In genomic region chr2:69047297-69047696, GRCm38 (mm10) we compare ENCODE assay signal across 24 mouse cellular contexts.
DNase-seq lines count a peak whose midpoint lies in the region; ATAC-seq and TF ChIP-seq lines count a peak whose summit lies in the region.
"Had no signal": no experiment of that assay in that cellular context is flagged by ENCODE, and none has a peak within 500 bp of the region (broad histone marks: within the 10 kb centered on the region; RNA-seq: fewer than 3 reads in every experiment).

No protein-coding gene starts in this region.

- peaks cover 5% of the 10 kb centered on the region; the same call in 1 of the 2 replicates for H3K4me1 ChIP-seq in kidney, embryonic 16.5 days (ENCODE audit: insufficient read depth, low read length)
- H3K4me1 ChIP-seq in kidney, adult 2 months (ENCODE audit: control insufficient read depth, insufficient read depth, low read length), result no peaks in the 10 kb centered on the region
- H3K4me1 ChIP-seq in midbrain, postnatal 0 days (ENCODE audit: insufficient read depth, low read length), result no peaks in the 10 kb centered on the region

- H3K27me3 ChIP-seq in kidney, embryonic 16.5 days (ENCODE audit: insufficient read depth, low read length), result no peaks in the 10 kb centered on the region
- H3K27me3 ChIP-seq in kidney, adult 2 months (replicated peaks; ENCODE audit: control insufficient read depth, insufficient read depth, low read length), result no peaks in the 10 kb centered on the region
- H3K27me3 ChIP-seq in midbrain, postnatal 0 days (ENCODE audit: insufficient read depth, low read length), result no peaks in the 10 kb centered on the region
- H3K27me3 ChIP-seq: embryonic facial prominence, embryonic 13.5 days; forebrain, embryonic 13.5 days; heart, embryonic 15.5 days; hindbrain, embryonic 15.5 days; Patski had no signal

- no peak for TF ChIP-seq POLR2A in kidney, adult 2 months (IDR thresholded peaks at IDR 0.05; ENCODE audit: low read depth, low read length)

- no peak overlapping the region for H3K4me3 ChIP-seq in kidney, embryonic 16.5 days (ENCODE audit: low read length)
- no peak overlapping the region for H3K4me3 ChIP-seq in kidney, adult 2 months (ENCODE audit: insufficient read depth, low read depth, low read length)
- H3K4me3 ChIP-seq in left cerebral cortex, adult 2 months, result no peak overlapping the region
- no peak overlapping the region for H3K4me3 ChIP-seq in midbrain, postnatal 0 days (ENCODE audit: low read depth, low read length)
- H3K4me3 ChIP-seq: embryonic facial prominence, embryonic 13.5 days; forebrain, embryonic 13.5 days; heart, embryonic 15.5 days; hindbrain, embryonic 10.5 days; hindbrain, embryonic 15.5 days had no signal

- ATAC-seq in kidney, embryonic 16.5 days (ENCODE audit: low FRiP score, low TSS enrichment), result peak; percentile 52; the same call in 1 of the 2 replicates
- no peak for ATAC-seq in midbrain, postnatal 0 days (ENCODE audit: low FRiP score)
- ATAC-seq: forebrain, embryonic 13.5 days; forebrain, postnatal 0 days; Patski had no signal

- H3K9ac ChIP-seq in kidney, embryonic 16.5 days (replicated peaks; ENCODE audit: low read length), result no peak overlapping the region
- H3K9ac ChIP-seq in midbrain, postnatal 0 days (replicated peaks; ENCODE audit: low read length, poor library complexity, severe bottlenecking), result no peak overlapping the region
- H3K9ac ChIP-seq: embryonic facial prominence, embryonic 13.5 days; forebrain, embryonic 13.5 days; forebrain, postnatal 0 days; heart, embryonic 15.5 days; hindbrain, embryonic 15.5 days had no signal

- no peak for TF ChIP-seq CTCF in kidney, adult 2 months (conservative IDR thresholded peaks at IDR 0.05; ENCODE audit: insufficient read depth, insufficient read length, low read depth, low read length)
- no peak for TF ChIP-seq CTCF in left cerebral cortex, adult 2 months (IDR thresholded peaks at IDR 0.05)
- no peak for TF ChIP-seq CTCF in midbrain, postnatal 0 days (IDR thresholded peaks at IDR 0.05)

- intact Hi-C loops in left cerebral cortex, adult 2 months (cut with DNase I), result no loop called here
- intact Hi-C loops in left cerebral cortex, postnatal 4 days (cut with DNase I), result no loop called here

- no peak overlapping the region for H3K4me2 ChIP-seq in kidney, embryonic 16.5 days (replicated peaks; ENCODE audit: low read depth, low read length)
- H3K4me2 ChIP-seq in midbrain, postnatal 0 days (ENCODE audit: low read depth, low read length, poor library complexity, severe bottlenecking), result no peak overlapping the region
- H3K4me2 ChIP-seq: embryonic facial prominence, embryonic 13.5 days; forebrain, embryonic 13.5 days; heart, embryonic 11.5 days; heart, embryonic 15.5 days; hindbrain, embryonic 15.5 days had no signal

- WGBS in kidney, embryonic 16.5 days, result 45% methylated on average over 7 of the region's 7 CpGs
- 73% methylated on average over 7 of the region's 7 CpGs for WGBS in kidney, adult 2 months
- 83% methylated on average over 7 of the region's 7 CpGs for WGBS in midbrain, postnatal 0 days

- DNase-seq in kidney, adult 2 months, result no peak
- no peak for DNase-seq in left cerebral cortex, adult 2 months (ENCODE audit: extremely low spot score in 1 of 2, low spot score in 2 of 2)
- no peak for DNase-seq in left cerebral cortex, postnatal 4 days
- peak; percentile 61 for DNase-seq in R1 (ENCODE audit: low read depth, low spot score)
- peak; percentile 46 for DNase-seq in mesoderm, embryonic 11.5 days (ENCODE audit: low read depth, low spot score)
- no peak for DNase-seq in right cerebral cortex, adult 2 months (ENCODE audit: low spot score in 2 of 2)
- no peak for DNase-seq in midbrain, postnatal 0 days (ENCODE audit: low spot score)
- DNase-seq: adrenal gland, adult 8-10 months; adrenal gland, postnatal 36 days; cerebellum, adult 11-12 months; cerebellum, adult 9-10 months; cerebellum, postnatal 25 days; forebrain, postnatal 0 days; gastrocnemius, postnatal 36 days; heart, adult 18-20 months; heart, postnatal 14 days had no signal

- no peak overlapping the region for H3K27ac ChIP-seq in kidney, embryonic 16.5 days (ENCODE audit: low read length)
- H3K27ac ChIP-seq in kidney, adult 2 months (ENCODE audit: insufficient read depth, low read depth, low read length), result no peak overlapping the region
- 0 out of 2 replicates have a peak overlapping the region, but pooled peaks have one; percentile 7 for H3K27ac ChIP-seq in left cerebral cortex, adult 2 months
- H3K27ac ChIP-seq in midbrain, postnatal 0 days (ENCODE audit: low read depth, low read length), result no peak overlapping the region
- H3K27ac ChIP-seq: embryonic facial prominence, embryonic 13.5 days; forebrain, embryonic 13.5 days; heart, embryonic 15.5 days; hindbrain, embryonic 10.5 days; hindbrain, embryonic 15.5 days had no signal

- no peaks in the 10 kb centered on the region for H3K9me3 ChIP-seq in kidney, embryonic 16.5 days (ENCODE audit: low read length)
- H3K9me3 ChIP-seq in midbrain, postnatal 0 days (ENCODE audit: low read length), result no peaks in the 10 kb centered on the region
- H3K9me3 ChIP-seq: embryonic facial prominence, embryonic 13.5 days; forebrain, embryonic 13.5 days; heart, embryonic 15.5 days; hindbrain, embryonic 10.5 days; hindbrain, embryonic 15.5 days had no signal

- no peaks in the 10 kb centered on the region for H3K36me3 ChIP-seq in kidney, embryonic 16.5 days (ENCODE audit: insufficient read depth, low read length)
- H3K36me3 ChIP-seq in kidney, adult 2 months (ENCODE audit: control insufficient read depth, insufficient read depth, low read length), result no peaks in the 10 kb centered on the region
- H3K36me3 ChIP-seq in midbrain, postnatal 0 days (ENCODE audit: insufficient read depth, low read length), result no peaks in the 10 kb centered on the region
- H3K36me3 ChIP-seq: embryonic facial prominence, embryonic 13.5 days; heart, embryonic 15.5 days; hindbrain, embryonic 10.5 days; hindbrain, embryonic 15.5 days had no signal

Comparison
In these comparisons a context has a peak if more than half of its experiments do, and no peak if none do; other contexts are left out.
1. DNase-seq: peak in R1 (single experiment) and mesoderm, embryonic 11.5 days (single experiment); none in kidney, adult 2 months (single experiment), left cerebral cortex, adult 2 months (0 of 2), left cerebral cortex, postnatal 4 days (single experiment), right cerebral cortex, adult 2 months (0 of 2) and midbrain, postnatal 0 days (single experiment).